Mouse (Mus musculus) intestine, embryonic 15.5 days (tissue): ENCODE measurements at regions not wholly inside any gene's neighbourhood (a gene's known extent, or its start where the extent isn't known, plus 50 kb on each side); places are given as distances from the start of the nearest gene placed in this dataset.

Experiments used
- ATAC-seq: fragments of 200-750 bp; cut with Nextera tagmentation; 2 replicates; pipeline ENCODE4 v1.8.0; 2017; ENCODE audit warnings: moderate TSS enrichment, moderate library complexity
- H3K27ac ChIP-seq: fragments of 300-500 bp; sonication (generic); 2 replicates; pipeline ENCODE4 v1.5.1; 2015; ENCODE audit warnings: mild to moderate bottlenecking, inconsistent platforms
- H3K27me3 ChIP-seq: fragments of 300-500 bp; sonication (generic); replicated peaks from 2 replicates; pipeline ENCODE4 v1.6.1; 2015; ENCODE audit warnings: inconsistent platforms
- H3K36me3 ChIP-seq: fragments of 300-500 bp; sonication (generic); 2 replicates; pipeline ENCODE4 v1.6.1; 2015; ENCODE audit warnings: inconsistent platforms
- H3K4me1 ChIP-seq: fragments of 300-500 bp; sonication (generic); replicated peaks from 2 replicates; pipeline ENCODE4 v1.6.1; 2015; ENCODE audit warnings: inconsistent platforms
- H3K4me2 ChIP-seq: fragments of 300-500 bp; sonication (generic); replicated peaks from 2 replicates; pipeline ENCODE4 v1.6.1; 2015; ENCODE audit warnings: mild to moderate bottlenecking, inconsistent platforms
- H3K4me3 ChIP-seq: fragments of 300-500 bp; sonication (generic); replicated peaks from 2 replicates; pipeline ENCODE4 v1.5.1; 2015; ENCODE audit warnings: inconsistent platforms
- H3K9ac ChIP-seq: fragments of 300-500 bp; sonication (generic); 2 replicates; pipeline ENCODE4 v1.6.1; 2015; ENCODE audit warnings: inconsistent platforms
- H3K9me3 ChIP-seq: fragments of 300-500 bp; sonication (generic); 2 replicates; pipeline ENCODE4 v1.6.1; 2016; ENCODE audit warnings: inconsistent platforms
- WGBS: fragments of 180-500 bp; shearing (Covaris S2); methylation state at CpG from one replicate; pipeline ENCODE4 v1.1.7; 2015; 5-methylcytosine and 5-hydroxymethylcytosine counted together

- H3K36me3 ChIP-seq = no peaks in the 10 kb centered on the region
Observed at GRCm38 (mm10) chr13:83123596-83123995, 380.2 kb upstream of the Mef2c start.

DNA sequence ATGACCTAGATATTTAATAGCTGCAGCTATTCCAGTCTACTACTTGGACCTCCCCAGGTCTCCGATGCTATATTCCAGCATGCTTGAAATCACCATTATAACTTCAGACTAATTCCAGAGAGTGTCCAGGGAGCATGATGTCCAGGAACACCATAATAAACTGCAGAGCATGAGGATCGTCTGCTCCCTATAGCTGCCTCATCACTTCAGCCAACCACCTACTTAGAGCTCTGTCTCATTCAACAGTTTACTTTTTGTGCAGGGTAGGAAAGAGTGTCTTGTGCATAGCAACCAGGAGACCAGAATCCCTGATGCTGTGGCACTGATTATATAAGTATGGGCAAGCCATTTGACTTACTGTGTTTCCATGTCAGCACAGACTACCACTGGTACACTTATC is 379.2 kb upstream of the Mef2c start:
- no peaks in the 10 kb centered on the region for H3K4me1 ChIP-seq
- no peak overlapping the region for H3K27ac ChIP-seq
- no peaks in the 10 kb centered on the region for H3K9me3 ChIP-seq
- 76% methylated on average over 2 of the region's 2 CpGs for WGBS
- H3K4me2 ChIP-seq = no peak overlapping the region
- no peak overlapping the region for H3K4me3 ChIP-seq
- H3K36me3 ChIP-seq = no peaks in the 10 kb centered on the region
- ATAC-seq = no peak
- no peaks in the 10 kb centered on the region for H3K27me3 ChIP-seq
- no peak overlapping the region for H3K9ac ChIP-seq

More at GRCm38 (mm10) chr13:83123596-83123995, 380.2 kb upstream of the Mef2c start:
- H3K4me2 ChIP-seq = no peak overlapping the region
- no peaks in the 10 kb centered on the region for H3K4me1 ChIP-seq
- no peak overlapping the region for H3K9ac ChIP-seq
- no peak overlapping the region for H3K4me3 ChIP-seq
- ATAC-seq = no peak
- no peaks in the 10 kb centered on the region for H3K9me3 ChIP-seq
- no peaks in the 10 kb centered on the region for H3K27me3 ChIP-seq
- no peak overlapping the region for H3K27ac ChIP-seq

GRCm38 (mm10) chr13:83126438-83126837 is 377.4 kb upstream of the Mef2c start:
- Histone ChIP-seq H3K27me3 (no peaks in the 10 kb centered on the region), H3K4me1 (no peaks in the 10 kb centered on the region), H3K27ac (no peak overlapping the region), H3K4me2 (no peak overlapping the region), H3K36me3 (no peaks in the 10 kb centered on the region), H3K9ac (no peak overlapping the region), H3K9me3 (no peaks in the 10 kb centered on the region), H3K4me3 (no peak overlapping the region)
- 94% methylated on average over 2 of the region's 2 CpGs for WGBS
- ATAC-seq = no peak

DNA sequence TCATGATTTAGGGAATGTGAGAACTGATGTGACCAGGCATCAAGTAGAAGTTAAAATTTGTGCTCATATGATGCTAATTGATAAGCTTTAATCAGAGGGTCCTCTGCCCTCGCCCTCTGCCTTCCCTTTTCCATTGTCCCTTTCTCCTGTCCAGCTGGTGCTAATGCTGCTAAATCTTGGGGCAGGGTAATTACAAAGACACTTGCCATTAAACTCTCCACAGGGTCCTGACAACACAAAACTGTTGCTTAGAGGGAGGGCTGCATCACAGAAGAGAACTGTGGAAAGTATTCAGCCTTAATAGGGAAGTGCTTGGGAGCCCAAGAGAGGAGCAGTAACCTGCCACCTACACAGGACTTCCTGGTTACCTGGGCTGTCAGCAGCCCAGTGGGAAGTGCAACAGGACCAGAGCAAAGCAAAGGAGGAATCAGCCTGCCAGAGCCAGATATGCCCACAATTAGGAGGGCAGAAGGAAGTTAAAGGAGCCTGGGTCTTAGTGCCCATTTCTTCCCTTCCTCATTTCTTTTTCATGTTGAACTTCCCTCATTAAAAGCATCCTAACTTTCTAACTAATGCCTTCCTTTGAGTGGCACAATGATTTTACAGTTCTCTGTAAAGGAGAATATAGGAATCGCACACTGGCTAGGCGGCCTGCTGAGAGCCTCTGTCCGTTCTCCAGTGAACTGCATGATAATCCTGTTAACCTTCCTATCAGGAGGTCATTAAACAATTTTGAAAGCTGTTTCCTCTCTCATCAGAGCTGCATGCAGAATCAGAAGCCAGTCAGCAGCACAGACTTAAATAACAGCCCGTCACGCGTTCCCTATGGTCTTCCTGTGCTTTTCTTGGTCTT is 372.5 kb upstream of the Mef2c start:
- no peaks in the 10 kb centered on the region for H3K9me3 ChIP-seq
- H3K36me3 ChIP-seq = no peaks in the 10 kb centered on the region
- H3K4me1 ChIP-seq = no peaks in the 10 kb centered on the region
- no peak overlapping the region for H3K4me3 ChIP-seq
- 61% methylated on average over 7 of the region's 7 CpGs for WGBS
- no peaks in the 10 kb centered on the region for H3K27me3 ChIP-seq
- no peak overlapping the region for H3K27ac ChIP-seq
- no peak for ATAC-seq
- no peak overlapping the region for H3K9ac ChIP-seq
- no peak overlapping the region for H3K4me2 ChIP-seq

GRCm38 (mm10) chr13:83131982-83132354 is 371.9 kb upstream of the Mef2c start:
- ATAC-seq = no peak
- no peak overlapping the region for H3K4me3 ChIP-seq
- H3K27ac ChIP-seq = no peak overlapping the region
- no peaks in the 10 kb centered on the region for H3K27me3 ChIP-seq
- H3K4me1 ChIP-seq = no peaks in the 10 kb centered on the region
- H3K9ac ChIP-seq = no peak overlapping the region
- H3K36me3 ChIP-seq = no peaks in the 10 kb centered on the region
- H3K9me3 ChIP-seq = no peaks in the 10 kb centered on the region
- no peak overlapping the region for H3K4me2 ChIP-seq
- WGBS = 90% methylated on average over 1 of the region's 1 CpGs

DNA sequence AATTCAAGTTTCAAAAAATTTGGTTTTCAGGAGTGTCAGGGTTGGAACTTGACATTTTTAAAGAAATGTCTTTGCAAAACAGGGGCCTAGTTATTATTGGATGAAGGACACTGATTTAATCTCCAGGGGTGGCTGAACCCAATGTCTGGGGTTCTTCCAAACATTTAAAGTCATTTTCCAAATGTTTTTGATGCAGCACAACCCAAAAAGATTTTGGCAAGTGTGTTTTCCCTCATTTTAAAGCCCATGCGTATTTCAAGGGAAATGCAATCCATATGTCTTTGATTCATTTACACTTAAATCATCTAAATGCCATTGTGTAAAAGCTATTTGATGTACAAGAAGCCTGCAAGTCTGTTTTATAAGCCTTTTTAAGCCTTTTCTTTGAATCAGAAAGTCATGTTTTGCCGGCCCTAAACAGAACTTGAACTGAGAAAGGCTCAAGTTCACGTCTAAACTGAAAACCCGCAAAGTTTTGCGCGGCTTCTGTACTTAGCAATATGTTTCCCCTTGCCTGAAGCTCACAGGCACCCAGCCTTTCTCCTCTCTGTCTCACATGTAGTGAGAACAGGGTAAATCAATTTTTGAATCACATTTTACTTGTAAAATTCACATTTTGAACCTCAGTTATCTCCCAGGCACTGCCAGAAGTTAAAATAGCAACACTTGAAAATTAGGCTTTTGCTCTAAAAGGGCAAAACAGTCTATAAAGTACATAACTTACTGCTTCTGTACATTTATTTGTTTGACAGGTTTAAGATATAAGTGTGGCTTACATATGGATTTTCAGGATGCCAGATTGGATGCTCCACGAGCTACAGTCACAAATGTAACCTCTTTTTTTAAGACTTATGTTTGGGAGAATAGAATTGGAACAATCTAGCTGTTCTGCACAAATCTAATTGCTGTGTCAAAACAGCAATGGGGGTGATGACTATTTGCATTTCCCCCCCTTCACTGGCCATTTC is 370.9 kb upstream of the Mef2c start:
- H3K4me1 ChIP-seq = no peaks in the 10 kb centered on the region
- no peaks in the 10 kb centered on the region for H3K9me3 ChIP-seq
- H3K27ac ChIP-seq = no peak overlapping the region

GRCm38 (mm10) chr13:83143316-83143715 is 360.5 kb upstream of the Mef2c start:
- no peak for ATAC-seq
- no peak overlapping the region for H3K27ac ChIP-seq
- no peak overlapping the region for H3K4me3 ChIP-seq
- no peak overlapping the region for H3K9ac ChIP-seq
- H3K36me3 ChIP-seq = no peaks in the 10 kb centered on the region
- 48% methylated on average over 3 of the region's 3 CpGs for WGBS
- no peaks in the 10 kb centered on the region for H3K9me3 ChIP-seq
- H3K4me2 ChIP-seq = no peak overlapping the region
- H3K4me1 ChIP-seq = no peaks in the 10 kb centered on the region
- H3K27me3 ChIP-seq = no peaks in the 10 kb centered on the region

More for the DNA sequence above, 370.9 kb upstream of the Mef2c start:
- no peak overlapping the region for H3K9ac ChIP-seq
- no peak for ATAC-seq
- WGBS = 75% methylated on average over 7 of the region's 7 CpGs
- no peaks in the 10 kb centered on the region for H3K36me3 ChIP-seq
- H3K4me3 ChIP-seq = no peak overlapping the region
- H3K27me3 ChIP-seq = no peaks in the 10 kb centered on the region
- no peak overlapping the region for H3K4me2 ChIP-seq

- H3K9ac ChIP-seq = no peak overlapping the region
- no peaks in the 10 kb centered on the region for H3K9me3 ChIP-seq
- 70% methylated on average over 1 of the region's 1 CpGs for WGBS
Observed at GRCm38 (mm10) chr13:83154626-83155124, 349.2 kb upstream of the Mef2c start.

GRCm38 (mm10) chr13:83159969-83160368 is 343.9 kb upstream of the Mef2c start:
- H3K4me1 ChIP-seq = no peaks in the 10 kb centered on the region
- H3K9ac ChIP-seq = no peak overlapping the region
- H3K36me3 ChIP-seq = no peaks in the 10 kb centered on the region
- no peaks in the 10 kb centered on the region for H3K27me3 ChIP-seq
- H3K27ac ChIP-seq = no peak overlapping the region
- 63% methylated on average over 2 of the region's 2 CpGs for WGBS
- H3K4me3 ChIP-seq = no peak overlapping the region
- no peak for ATAC-seq
- H3K4me2 ChIP-seq = no peak overlapping the region
- no peaks in the 10 kb centered on the region for H3K9me3 ChIP-seq

More at GRCm38 (mm10) chr13:83154626-83155124, 349.2 kb upstream of the Mef2c start:
- Histone ChIP-seq H3K4me1 (no peaks in the 10 kb centered on the region), H3K4me2 (no peak overlapping the region), H3K27ac (no peak overlapping the region), H3K36me3 (no peaks in the 10 kb centered on the region), H3K4me3 (no peak overlapping the region), H3K27me3 (no peaks in the 10 kb centered on the region)
- ATAC-seq = no peak

GRCm38 (mm10) chr13:83162761-83163160 is 341.1 kb upstream of the Mef2c start:
- no peak for ATAC-seq
- 78% methylated on average over 4 of the region's 4 CpGs for WGBS
- no peak overlapping the region for H3K27ac ChIP-seq
- H3K4me1 ChIP-seq = no peaks in the 10 kb centered on the region
- no peak overlapping the region for H3K9ac ChIP-seq
- no peak overlapping the region for H3K4me2 ChIP-seq
- H3K27me3 ChIP-seq = no peaks in the 10 kb centered on the region
- no peaks in the 10 kb centered on the region for H3K9me3 ChIP-seq
- H3K4me3 ChIP-seq = no peak overlapping the region
- H3K36me3 ChIP-seq = no peaks in the 10 kb centered on the region

DNA sequence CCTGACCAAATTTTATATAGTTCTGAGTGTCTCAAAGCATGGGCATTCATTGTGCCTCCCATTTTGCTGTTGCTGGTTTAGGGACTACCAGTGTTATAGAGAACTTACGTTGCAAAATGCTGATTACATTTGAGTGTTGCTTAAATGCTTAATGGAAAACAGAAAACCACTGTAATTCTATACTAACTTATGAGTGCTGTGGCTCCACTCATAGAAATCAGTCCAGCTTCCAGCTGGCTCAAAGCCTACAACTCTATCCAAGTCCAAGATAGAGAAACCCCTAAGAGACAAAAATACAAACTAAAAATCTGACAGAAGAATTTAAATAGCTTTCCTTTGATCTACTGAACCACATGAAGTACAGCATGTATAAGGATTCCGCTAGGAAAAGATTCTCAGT is 328.7 kb upstream of the Mef2c start:
- no peak for ATAC-seq

GRCm38 (mm10) chr13:83201931-83202671 is 301.7 kb upstream of the Mef2c start:
- WGBS = 78% methylated on average over 3 of the region's 3 CpGs
- Histone ChIP-seq H3K9me3 (no peaks in the 10 kb centered on the region), H3K4me3 (no peak overlapping the region), H3K27me3 (no peaks in the 10 kb centered on the region), H3K9ac (no peak overlapping the region), H3K36me3 (no peaks in the 10 kb centered on the region), H3K4me2 (no peak overlapping the region), H3K4me1 (no peaks in the 10 kb centered on the region), H3K27ac (no peak overlapping the region)
- ATAC-seq = no peak

More for the DNA sequence above, 328.7 kb upstream of the Mef2c start:
- Histone ChIP-seq H3K27me3 (no peaks in the 10 kb centered on the region), H3K36me3 (no peaks in the 10 kb centered on the region), H3K4me3 (no peak overlapping the region), H3K27ac (no peak overlapping the region), H3K9me3 (no peaks in the 10 kb centered on the region), H3K4me1 (no peaks in the 10 kb centered on the region), H3K9ac (no peak overlapping the region), H3K4me2 (no peak overlapping the region)
- 70% methylated on average over 2 of the region's 2 CpGs for WGBS
